Mouse (Mus musculus): ENCODE data around the gene Ube2b. TPM values are rescaled to one million over a fixed set of nuclear protein-coding genes. Genes with fewer than 3 reads are reported as not detected.
A peak's percentile ranks its signal among the peaks of the same experiment; 100 is the strongest.

Gene Ube2b
- polyA plus RNA-seq, 1 experiment from 2014 or later = 292 TPM

GRCm38 (mm10) chr11:52005586-52005985 is 5.0 kb upstream of the Ube2b start:
- 62% methylated on average over 2 of the region's 2 CpGs for WGBS
- Histone ChIP-seq H3K4me1 (replicated peaks) (peaks cover 10% of the 10 kb centered on the region), H3K27me3 (no peaks in the 10 kb centered on the region), H3K9ac (no peak overlapping the region), H3K4me3 (no peak overlapping the region), H3K9me3 (replicated peaks) (no peaks in the 10 kb centered on the region), H3K36me3 (no peaks in the 10 kb centered on the region), H3K27ac (no peak overlapping the region), H3K4me2 (peak overlapping the region; percentile 38; the same call in 1 of the 2 replicates)
- ATAC-seq (replicated peaks; ENCODE audit: insufficient number of reproducible peaks, insufficient read depth, low FRiP score, low read depth) = no peak

DNA sequence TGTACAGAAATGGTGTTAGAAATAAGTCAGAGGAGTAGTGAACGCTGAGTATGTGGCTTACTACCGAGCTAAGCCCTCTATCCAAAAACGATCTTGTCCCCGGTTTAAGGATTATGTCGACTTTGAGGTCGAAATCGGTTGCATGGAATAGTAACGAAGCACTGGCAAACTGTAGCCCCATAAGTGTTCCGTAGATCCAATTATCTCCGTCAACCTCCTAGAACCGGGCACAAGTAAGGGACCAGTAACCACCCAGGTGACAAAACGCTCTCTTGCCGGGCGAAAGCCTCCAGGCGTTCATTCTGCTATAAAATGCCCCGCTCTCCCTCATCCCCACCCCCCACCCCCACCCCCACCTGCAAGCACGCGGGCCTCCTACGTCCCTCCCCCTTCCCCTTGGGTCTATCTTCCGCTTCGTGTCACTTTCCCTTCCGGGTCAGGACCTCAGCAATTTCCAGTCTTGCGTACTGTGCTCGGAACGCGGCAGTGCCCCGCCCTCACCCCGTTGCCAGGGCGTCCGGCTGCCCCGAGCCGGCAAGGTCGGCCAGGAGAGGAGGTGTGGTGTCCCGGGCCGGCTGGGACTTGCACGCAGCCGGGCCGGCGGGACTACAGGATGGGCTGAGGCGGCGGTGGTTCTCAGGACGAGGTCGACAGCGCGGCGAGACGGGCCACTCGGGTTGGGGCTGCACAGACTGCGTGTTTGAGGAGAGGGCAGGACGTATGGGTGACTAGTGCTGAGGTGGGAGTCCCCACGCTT is 3.4 kb upstream of the Ube2b start, which contains the start of gene Cdkl3:
Gene Cdkl3 (plus strand): TSS at position 450 of the 757 bp plus-strand sequence.
- peak within 1 kb of the TSS; percentile 97 for H3K27ac ChIP-seq
- H3K4me2 ChIP-seq = peak within 1 kb of the TSS; percentile 71
- no peaks in the 10 kb centered on the region for H3K27me3 ChIP-seq
- under 1% methylated on average over 51 of the region's 51 CpGs for WGBS
- H3K4me3 ChIP-seq = peak within 1 kb of the TSS; percentile 88
- peaks cover 11% of the 10 kb centered on the region for H3K4me1 ChIP-seq (replicated peaks)
- no peaks in the 10 kb centered on the region for H3K36me3 ChIP-seq
- H3K9me3 ChIP-seq (replicated peaks) = no peaks in the 10 kb centered on the region
- H3K9ac ChIP-seq = peak within 1 kb of the TSS; percentile 84
- ATAC-seq (replicated peaks; ENCODE audit: insufficient number of reproducible peaks, insufficient read depth, low FRiP score, low read depth) = peak; percentile 90

GRCm38 (mm10) chr11:52003505-52003771 is 2.9 kb upstream of the Ube2b start:
- H3K9me3 ChIP-seq (replicated peaks) = no peaks in the 10 kb centered on the region
- ATAC-seq (replicated peaks; ENCODE audit: insufficient number of reproducible peaks, insufficient read depth, low FRiP score, low read depth) = no peak
- H3K27ac ChIP-seq = peak overlapping the region; percentile 97
- H3K4me3 ChIP-seq = peak overlapping the region; percentile 88
- 15% methylated on average over 4 of the region's 4 CpGs for WGBS
- H3K4me1 ChIP-seq (replicated peaks) = peaks cover 16% of the 10 kb centered on the region
- H3K4me2 ChIP-seq = peak overlapping the region; percentile 71
- H3K27me3 ChIP-seq = no peaks in the 10 kb centered on the region
- H3K36me3 ChIP-seq = no peaks in the 10 kb centered on the region
- peak overlapping the region; percentile 84 for H3K9ac ChIP-seq

GRCm38 (mm10) chr11:52002842-52003504 is 2.4 kb upstream of the Ube2b start:
- no peaks in the 10 kb centered on the region; the same call in 1 of the 2 replicates for H3K36me3 ChIP-seq
- no peaks in the 10 kb centered on the region for H3K27me3 ChIP-seq
- H3K9me3 ChIP-seq (replicated peaks) = no peaks in the 10 kb centered on the region
- H3K27ac ChIP-seq = peak overlapping the region; percentile 97
- 73% methylated on average over 13 of the region's 13 CpGs for WGBS
- H3K9ac ChIP-seq = peak overlapping the region; percentile 84
- no peak for ATAC-seq (replicated peaks; ENCODE audit: insufficient number of reproducible peaks, insufficient read depth, low FRiP score, low read depth)
- H3K4me2 ChIP-seq = peak overlapping the region; percentile 71
- peaks cover 20% of the 10 kb centered on the region for H3K4me1 ChIP-seq (replicated peaks)
- peak overlapping the region; percentile 88 for H3K4me3 ChIP-seq

- peak overlapping the region; percentile 70; the same call in 1 of the 2 replicates for H3K4me2 ChIP-seq
- peak overlapping the region; percentile 97; the same call in 1 of the 2 replicates for H3K27ac ChIP-seq
- no peak for ATAC-seq (replicated peaks; ENCODE audit: insufficient number of reproducible peaks, insufficient read depth, low FRiP score, low read depth)
- peaks cover 30% of the 10 kb centered on the region for H3K4me1 ChIP-seq (replicated peaks)
- H3K27me3 ChIP-seq = no peaks in the 10 kb centered on the region
- H3K36me3 ChIP-seq = peaks cover 9% of the 10 kb centered on the region
- H3K4me3 ChIP-seq = no peak overlapping the region
- WGBS = 90% methylated on average over 8 of the region's 8 CpGs
- H3K9ac ChIP-seq = no peak overlapping the region
- no peaks in the 10 kb centered on the region for H3K9me3 ChIP-seq (replicated peaks)
Measured at GRCm38 (mm10) chr11:52001861-52002260, 1.3 kb upstream of the Ube2b start.

DNA sequence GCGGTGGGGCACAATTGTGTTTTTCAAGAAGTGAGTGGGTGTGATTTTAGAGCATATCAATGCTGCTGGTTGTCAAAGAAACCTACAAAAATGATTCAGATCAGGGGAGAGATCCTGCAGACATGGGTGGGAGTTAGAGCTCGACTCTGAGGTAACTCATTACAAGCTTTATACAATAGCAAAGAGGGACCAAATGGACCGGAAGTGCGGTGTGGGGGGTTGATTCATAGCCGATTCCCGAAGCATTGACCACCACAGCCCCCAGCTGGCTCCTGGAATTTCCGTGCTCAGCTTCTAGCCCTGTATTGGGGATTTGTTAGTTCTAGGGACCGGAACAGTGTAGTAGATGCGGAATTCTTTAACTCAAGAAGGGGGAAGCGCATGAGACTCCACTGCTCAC is 779 bp upstream of the Ube2b start:
- Histone ChIP-seq H3K9me3 (replicated peaks) (no peaks in the 10 kb centered on the region), H3K4me3 (peak overlapping the region; percentile 87), H3K36me3 (peaks cover 15% of the 10 kb centered on the region), H3K4me2 (peak overlapping the region; percentile 70), H3K27me3 (no peaks in the 10 kb centered on the region), H3K27ac (peak overlapping the region; percentile 97), H3K9ac (no peak overlapping the region; the same call in 1 of the 2 replicates), H3K4me1 (replicated peaks) (peaks cover 33% of the 10 kb centered on the region)
- ATAC-seq (replicated peaks; ENCODE audit: insufficient number of reproducible peaks, insufficient read depth, low FRiP score, low read depth) = no peak
- whole genome bisulfite sequencing = 70% methylated on average over 10 of the region's 10 CpGs

- under 1% methylated on average over 29 of the region's 29 CpGs for WGBS
- peaks cover 31% of the 10 kb centered on the region for H3K36me3 ChIP-seq
- peak; percentile 24 for ATAC-seq (replicated peaks; ENCODE audit: insufficient number of reproducible peaks, insufficient read depth, low FRiP score, low read depth)
Measured at GRCm38 (mm10) chr11:51999611-52000289, 812 bp downstream of the Ube2b start.

DNA sequence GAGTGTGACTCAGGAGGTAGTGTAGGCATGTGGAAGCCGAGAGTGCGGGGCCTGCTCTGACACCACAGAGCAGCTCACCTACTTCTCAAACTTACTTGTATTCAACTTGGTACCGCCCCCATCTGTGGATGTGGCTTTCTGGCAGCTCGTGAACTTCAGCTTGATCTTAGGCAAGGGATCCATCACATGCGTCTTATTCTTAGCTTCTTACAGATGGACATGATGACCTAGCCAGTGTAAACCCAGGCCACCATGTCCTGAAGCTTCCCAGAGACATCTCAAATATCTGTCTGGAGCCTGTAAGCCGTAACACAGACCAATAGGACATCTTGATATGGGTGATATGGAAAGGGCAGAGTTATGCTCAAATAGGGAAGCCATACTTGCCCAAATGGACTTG is 28.9 kb downstream of the Ube2b start:
- Histone ChIP-seq H3K27me3 (no peaks in the 10 kb centered on the region), H3K4me3 (no peak overlapping the region), H3K4me2 (no peak overlapping the region), H3K36me3 (peaks cover 52% of the 10 kb centered on the region), H3K9ac (no peak overlapping the region), H3K9me3 (replicated peaks) (no peaks in the 10 kb centered on the region), H3K4me1 (replicated peaks) (peaks cover 13% of the 10 kb centered on the region), H3K27ac (no peak overlapping the region)
- WGBS = 88% methylated on average over 6 of the region's 6 CpGs
- ATAC-seq (replicated peaks; ENCODE audit: insufficient number of reproducible peaks, insufficient read depth, low FRiP score, low read depth) = no peak

More at GRCm38 (mm10) chr11:51999611-52000289, 812 bp downstream of the Ube2b start:
- no peaks in the 10 kb centered on the region for H3K9me3 ChIP-seq (replicated peaks)
- H3K27me3 ChIP-seq = no peaks in the 10 kb centered on the region
- H3K27ac ChIP-seq = peak overlapping the region; percentile 97
- peak overlapping the region; percentile 70 for H3K4me2 ChIP-seq
- peak overlapping the region; percentile 87 for H3K4me3 ChIP-seq
- H3K4me1 ChIP-seq (replicated peaks) = peaks cover 33% of the 10 kb centered on the region
- H3K9ac ChIP-seq = peak overlapping the region; percentile 92

DNA sequence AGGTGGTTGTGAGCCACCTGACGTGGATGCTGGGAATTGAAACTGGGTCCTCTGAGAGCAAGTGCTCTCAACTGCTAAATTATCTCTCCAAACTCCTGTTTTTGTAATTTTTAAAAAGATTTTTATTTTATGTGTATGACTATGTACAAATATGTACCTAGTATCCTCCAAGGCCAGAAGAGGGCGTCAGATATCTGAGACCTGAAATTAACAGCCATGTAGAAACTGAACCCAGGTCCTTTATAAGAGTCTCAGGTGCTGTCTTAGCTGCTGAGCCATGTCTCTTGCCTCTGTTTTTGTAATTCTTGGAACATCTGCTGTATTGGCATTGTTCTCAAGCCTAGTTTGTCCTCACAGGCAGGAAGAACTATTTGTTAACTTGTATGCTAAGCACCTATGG is 31.1 kb downstream of the Ube2b start:
- H3K4me3 ChIP-seq = no peak overlapping the region
- peaks cover 46% of the 10 kb centered on the region for H3K36me3 ChIP-seq
- H3K9ac ChIP-seq = no peak overlapping the region
- no peaks in the 10 kb centered on the region for H3K27me3 ChIP-seq
- ATAC-seq (replicated peaks; ENCODE audit: insufficient number of reproducible peaks, insufficient read depth, low FRiP score, low read depth) = no peak
- peaks cover 10% of the 10 kb centered on the region for H3K4me1 ChIP-seq (replicated peaks)
- no peak overlapping the region for H3K4me2 ChIP-seq
- no peaks in the 10 kb centered on the region for H3K9me3 ChIP-seq (replicated peaks)
- WGBS = 84% methylated on average over 2 of the region's 2 CpGs
- no peak overlapping the region for H3K27ac ChIP-seq

DNA sequence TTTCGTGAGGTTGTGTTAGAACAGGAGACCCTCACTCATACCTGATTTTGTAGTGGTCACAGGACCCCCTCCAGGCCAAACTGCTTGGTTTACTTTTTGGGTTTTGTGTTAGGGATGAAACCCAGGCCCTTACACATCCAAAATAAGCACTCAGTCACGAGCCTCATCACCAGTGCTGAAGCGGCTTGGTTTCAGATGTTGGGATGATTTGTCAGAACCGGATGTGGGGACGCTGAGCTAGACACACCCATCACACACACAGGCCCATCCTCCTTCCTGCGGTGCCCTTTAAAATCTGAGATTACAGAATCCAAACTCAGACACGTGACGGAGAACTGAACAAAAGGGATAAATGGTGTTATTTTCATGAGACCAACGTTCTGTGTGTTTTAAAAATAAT is 31.7 kb downstream of the Ube2b start:
- WGBS = 95% methylated on average over 9 of the region's 9 CpGs
- Histone ChIP-seq H3K4me3 (no peak overlapping the region), H3K9ac (no peak overlapping the region), H3K36me3 (peaks cover 43% of the 10 kb centered on the region), H3K27ac (no peak overlapping the region), H3K9me3 (replicated peaks) (no peaks in the 10 kb centered on the region), H3K27me3 (no peaks in the 10 kb centered on the region), H3K4me1 (replicated peaks) (peaks cover 10% of the 10 kb centered on the region), H3K4me2 (no peak overlapping the region)
- ATAC-seq (replicated peaks; ENCODE audit: insufficient number of reproducible peaks, insufficient read depth, low FRiP score, low read depth) = no peak

All from heart, embryonic 15.5 days (tissue).